Mouse (Mus musculus) C2C12 (cell line): ENCODE results near the gene Lmx1b.

Source experiments
- CTCF ChIP-seq: IDR thresholded peaks from one replicate; pipeline ENCODE4 v1.5.1; 2011; ENCODE audit not compliant: control insufficient read depth, insufficient read depth, insufficient read length
- MYOD1 ChIP-seq: IDR thresholded peaks from one replicate; pipeline ENCODE4 v1.6.1; 2011; ENCODE audit warnings: low read depth; ENCODE audit not compliant: control insufficient read depth, insufficient read length
- MYOG ChIP-seq: IDR thresholded peaks from one replicate; pipeline ENCODE4 v1.6.1; 2011; ENCODE audit not compliant: control insufficient read depth, insufficient read length; ENCODE audit errors: extremely low read depth
- USF1 ChIP-seq: IDR thresholded peaks from one replicate; pipeline ENCODE4 v1.6.1; 2011; ENCODE audit warnings: low read depth, mild to moderate bottlenecking, control low read depth, moderate library complexity

DNA sequence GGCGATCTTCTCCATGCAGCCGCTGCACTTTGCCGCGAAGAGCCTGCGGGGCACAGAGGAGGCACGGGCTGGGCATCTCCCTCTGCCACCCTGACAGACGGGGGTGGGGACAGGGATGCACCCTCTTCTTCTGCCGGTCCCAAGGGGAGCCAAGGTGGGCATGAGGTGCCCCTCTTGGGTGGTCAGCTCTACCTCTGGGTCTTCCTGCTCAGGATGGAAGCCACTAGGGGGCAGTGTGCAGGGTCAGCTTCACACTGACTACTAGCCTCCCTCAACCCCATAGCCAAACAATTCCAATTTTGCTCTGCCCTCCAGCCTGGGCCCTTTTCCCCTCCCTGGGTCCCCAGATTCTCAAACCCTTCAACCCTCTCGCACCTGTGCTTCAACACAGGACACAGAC, 71.1 kb downstream of the Lmx1b start:
- TF ChIP-seq CTCF (no peak), USF1 (no peak), MYOG (no peak), MYOD1 (no peak)
